Mouse (Mus musculus): ENCODE measurements at regions not wholly inside any gene's neighbourhood (a gene's known extent, or its start where the extent isn't known, plus 50 kb on each side); places are given as distances from the start of the nearest gene placed in this dataset.
A peak's percentile ranks its signal among the peaks of the same experiment; 100 is the strongest.

- H3K27ac ChIP-seq (ENCODE audit: insufficient read depth, low read depth), result no peak overlapping the region
- in situ Hi-C loops (cut with MboI; ENCODE audit: low pct_ligation_motif_present, low pct_unique_long_range_greater_than_20kb, low sequenced_read_pairs) (no loop called here), dilution Hi-C loops (cut with MboI; ENCODE audit: extremely low pct_ligation_motif_present, extremely low pct_unique_long_range_greater_than_20kb, low sequenced_read_pairs) (no loop called here)
- H3K4me2 ChIP-seq (ENCODE audit: insufficient read depth, low read depth, poor library complexity, severe bottlenecking), result no peak overlapping the region
- TF ChIP-seq JUND (conservative IDR thresholded peaks at IDR 0.05; ENCODE audit: low read depth, low read length), result no peak
- TF ChIP-seq TBP (conservative IDR thresholded peaks at IDR 0.05; ENCODE audit: low read depth, low read length), result no peak
- TF ChIP-seq POLR2A (IDR thresholded peaks at IDR 0.05; ENCODE audit: low read depth, low read length), result no peak
- no peak for TF ChIP-seq RAD21 (IDR thresholded peaks at IDR 0.05; ENCODE audit: low read depth, low read length)
- no peak for TF ChIP-seq E2F4 (IDR thresholded peaks at IDR 0.05; ENCODE audit: insufficient replicate concordance, low read depth, low read length)
- no peak for TF ChIP-seq ZC3H11A (IDR thresholded peaks at IDR 0.05; ENCODE audit: low read depth, low read length)
- H3K27me3 ChIP-seq (replicated peaks), result no peaks in the 10 kb centered on the region
- no peak for DNase-seq (ENCODE audit: extremely low read depth)
- no peak overlapping the region for H3K9ac ChIP-seq (ENCODE audit: insufficient read depth, low read depth)
- peaks cover 65% of the 10 kb centered on the region for H3K9me3 ChIP-seq (replicated peaks; ENCODE audit: low read length)
- H3K36me3 ChIP-seq (replicated peaks in 1 of 2; ENCODE audit: control insufficient read depth in 1 of 2, insufficient read depth in 1 of 2, low read length in 1 of 2), result no peaks in the 10 kb centered on the region
- no peaks in the 10 kb centered on the region for H3K4me1 ChIP-seq (ENCODE audit: control insufficient read depth in 1 of 2, insufficient read depth in 2 of 2)
- H3K4me3 ChIP-seq (replicated peaks in 1 of 3; ENCODE audit: low read depth in 2 of 3, low read length in 2 of 3, poor library complexity in 1 of 3), result peak overlapping the region in 1 of 3 experiments; percentile 2
- no peaks in the 10 kb centered on the region for H3K79me2 ChIP-seq (replicated peaks; ENCODE audit: control insufficient read depth, extremely low read depth, insufficient read depth, poor library complexity, severe bottlenecking)
Observed at GRCm38 (mm10) chr12:20231528-20231927, 277.2 kb downstream of the Gm21863 start.

DNA sequence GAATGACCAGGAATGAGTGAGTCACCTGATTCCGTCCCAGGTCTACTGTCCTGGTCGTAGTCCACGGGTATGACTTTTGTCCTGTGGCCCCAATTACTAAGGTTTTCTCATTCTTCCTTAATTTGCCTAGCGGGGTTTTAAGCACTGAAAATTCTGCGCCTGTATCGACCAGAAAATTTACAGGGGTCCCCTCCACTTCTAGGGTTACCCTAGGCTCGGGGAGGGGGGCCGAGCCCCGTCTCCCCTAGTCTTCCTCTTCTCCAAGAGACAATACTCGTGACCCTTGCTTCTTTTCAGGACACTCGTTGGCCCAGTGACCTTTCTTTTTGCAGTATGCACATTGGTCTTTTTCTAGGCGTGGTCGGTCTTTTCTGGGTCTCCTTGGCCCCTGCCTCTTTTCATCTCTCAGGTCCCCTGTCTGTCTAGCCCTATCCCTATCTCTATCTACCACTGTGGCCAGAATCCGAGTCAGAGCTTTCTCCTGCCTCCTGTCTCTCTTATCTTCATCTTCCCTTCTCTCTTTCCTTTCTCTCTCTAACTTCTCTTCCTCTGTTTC, 277.8 kb downstream of the Gm21863 start:
- DNase-seq (ENCODE audit: extremely low read depth), result no peak
- H3K4me3 ChIP-seq (replicated peaks in 1 of 3; ENCODE audit: low read depth in 2 of 3, low read length in 2 of 3, poor library complexity in 1 of 3), result no peak overlapping the region
- H3K4me1 ChIP-seq (ENCODE audit: control insufficient read depth in 1 of 2, insufficient read depth in 2 of 2), result no peaks in the 10 kb centered on the region
- no peaks in the 10 kb centered on the region for H3K79me2 ChIP-seq (replicated peaks; ENCODE audit: control insufficient read depth, extremely low read depth, insufficient read depth, poor library complexity, severe bottlenecking)
- no peak for TF ChIP-seq IRF4 (IDR thresholded peaks at IDR 0.05; ENCODE audit: low read depth, low read length)
- TF ChIP-seq EP300 (IDR thresholded peaks at IDR 0.05; ENCODE audit: low read length), result no peak
- TF ChIP-seq E2F4 (IDR thresholded peaks at IDR 0.05; ENCODE audit: insufficient replicate concordance, low read depth, low read length), result no peak
- no peaks in the 10 kb centered on the region for H3K27me3 ChIP-seq (replicated peaks)
- H3K36me3 ChIP-seq (replicated peaks in 1 of 2; ENCODE audit: control insufficient read depth in 1 of 2, insufficient read depth in 1 of 2, low read length in 1 of 2), result no peaks in the 10 kb centered on the region
- no peak overlapping the region for H3K27ac ChIP-seq (ENCODE audit: insufficient read depth, low read depth)
- in situ Hi-C loops (cut with MboI; ENCODE audit: low pct_ligation_motif_present, low pct_unique_long_range_greater_than_20kb, low sequenced_read_pairs) (no loop called here), dilution Hi-C loops (cut with MboI; ENCODE audit: extremely low pct_ligation_motif_present, extremely low pct_unique_long_range_greater_than_20kb, low sequenced_read_pairs) (no loop called here)
- no peak overlapping the region for H3K4me2 ChIP-seq (ENCODE audit: insufficient read depth, low read depth, poor library complexity, severe bottlenecking)
- no peak overlapping the region for H3K9ac ChIP-seq (ENCODE audit: insufficient read depth, low read depth)
- peaks cover 61% of the 10 kb centered on the region for H3K9me3 ChIP-seq (replicated peaks; ENCODE audit: low read length)

GRCm38 (mm10) chr12:20232746-20233453, 278.6 kb downstream of the Gm21863 start:
- Histone ChIP-seq H3K4me2 (ENCODE audit: insufficient read depth, low read depth, poor library complexity, severe bottlenecking) (no peak overlapping the region), H3K79me2 (replicated peaks; ENCODE audit: control insufficient read depth, extremely low read depth, insufficient read depth, poor library complexity, severe bottlenecking) (no peaks in the 10 kb centered on the region), H3K27me3 (replicated peaks) (no peaks in the 10 kb centered on the region), H3K9ac (ENCODE audit: insufficient read depth, low read depth) (no peak overlapping the region), H3K36me3 (replicated peaks in 1 of 2; ENCODE audit: control insufficient read depth in 1 of 2, insufficient read depth in 1 of 2, low read length in 1 of 2) (no peaks in the 10 kb centered on the region), H3K4me3 (replicated peaks in 1 of 3; ENCODE audit: low read depth in 2 of 3, low read length in 2 of 3, poor library complexity in 1 of 3) (peak overlapping the region in 1 of 3 experiments; percentile 2), H3K4me1 (ENCODE audit: control insufficient read depth in 1 of 2, insufficient read depth in 2 of 2) (no peaks in the 10 kb centered on the region), H3K9me3 (replicated peaks; ENCODE audit: low read length) (peaks cover 52% of the 10 kb centered on the region), H3K27ac (ENCODE audit: insufficient read depth, low read depth) (no peak overlapping the region)
- in situ Hi-C loops (cut with MboI; ENCODE audit: low pct_ligation_motif_present, low pct_unique_long_range_greater_than_20kb, low sequenced_read_pairs), result no loop called here
- no peak for DNase-seq (ENCODE audit: extremely low read depth)
- no peak for TF ChIP-seq NRF1 (IDR thresholded peaks at IDR 0.05; ENCODE audit: low read depth, low read length)
- dilution Hi-C loops (cut with MboI; ENCODE audit: extremely low pct_ligation_motif_present, extremely low pct_unique_long_range_greater_than_20kb, low sequenced_read_pairs), result no loop called here
